Mouse (Mus musculus): ENCODE data around the gene Ntf3. TPM values are rescaled to one million over a fixed set of nuclear protein-coding genes. Genes with fewer than 3 reads are reported as not detected.

Ntf3 gene
- polyA plus RNA-seq (2012; rRNA removed): 2.4 and 2.7 TPM in 2 replicates

GRCm38 (mm10) chr6:126166548-126167207, at the start of gene Ntf3:
TSS of gene Ntf3 (minus strand) at chr6:126166910.

